Mouse (Mus musculus) megakaryocyte, embryonic 14.5 days (primary cell): ENCODE data around the gene Trim28.

ENCODE experiments used
- FLI1 ChIP-seq: IDR thresholded peaks from 2 replicates; pipeline ENCODE4 v1.6.1; 2012; ENCODE audit warnings: low read length, inconsistent platforms, mixed read lengths
- GATA1 ChIP-seq: IDR thresholded peaks from 3 replicates; pipeline ENCODE4 v1.6.1; 2012; ENCODE audit warnings: mixed read lengths, low read length, inconsistent platforms, borderline replicate concordance

DNA sequence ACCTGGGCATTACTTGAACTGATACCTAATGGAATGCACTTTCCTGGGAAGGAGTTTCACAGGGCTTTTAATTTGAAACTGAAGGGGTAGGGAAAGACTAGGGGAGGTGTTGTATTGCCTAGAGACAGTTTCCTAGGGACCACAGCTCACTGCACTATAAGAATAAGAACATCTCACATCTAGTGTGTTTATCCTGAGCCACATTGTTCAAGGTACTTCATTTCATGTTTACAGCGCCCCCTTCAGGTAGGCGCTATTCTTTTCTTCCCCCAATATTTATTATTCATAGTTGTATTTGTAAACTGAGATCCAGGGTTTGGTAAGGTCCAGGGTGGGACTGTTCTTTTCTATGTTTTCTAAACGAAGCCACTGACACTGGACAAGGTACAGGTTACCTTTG is 6.7 kb upstream of the Trim28 start:
- TF ChIP-seq GATA1 (no peak), FLI1 (no peak)
